Mouse (Mus musculus) thymus, adult 2 months (tissue): ENCODE measurements around the gene Ltbp3. TPM values are rescaled to one million over a fixed set of nuclear protein-coding genes. Genes with fewer than 3 reads are reported as not detected.

Experiments used
- DNase-seq: peaks from one replicate; pipeline ENCODE4 v3.0.0; 2021
- H3K27ac ChIP-seq: fragments of 200-500 bp; 2 replicates; pipeline ENCODE4 v1.5.1; 2012; ENCODE audit warnings: low read length, control low read depth; ENCODE audit not compliant: control insufficient read depth, insufficient read depth
- H3K27me3 ChIP-seq: fragments of 200-500 bp; 2 replicates; pipeline ENCODE4 v1.6.1; 2012; ENCODE audit warnings: mild to moderate bottlenecking, low read length, moderate library complexity, mixed read lengths; ENCODE audit not compliant: control insufficient read depth, insufficient read depth
- H3K36me3 ChIP-seq: fragments of 200-500 bp; 2 replicates; pipeline ENCODE4 v1.6.1; 2012; ENCODE audit warnings: mild to moderate bottlenecking, low read length, moderate library complexity; ENCODE audit not compliant: control insufficient read depth, insufficient read depth
- H3K4me1 ChIP-seq: fragments of 200-500 bp; replicated peaks from 2 replicates; pipeline ENCODE4 v1.6.1; 2012; ENCODE audit warnings: low read length; ENCODE audit not compliant: control insufficient read depth, insufficient read depth
- H3K4me3 ChIP-seq: fragments of 200-500 bp; 2 replicates; pipeline ENCODE4 v1.5.1; 2012; ENCODE audit warnings: mild to moderate bottlenecking, low read length, control low read depth, moderate library complexity; ENCODE audit not compliant: control insufficient read depth, insufficient read depth
- CTCF ChIP-seq: fragments of 200-500 bp; IDR thresholded peaks from 2 replicates; pipeline ENCODE4 v1.5.1; 2012; ENCODE audit warnings: mild to moderate bottlenecking, control low read depth, low read length, moderate library complexity, borderline replicate concordance; ENCODE audit not compliant: control insufficient read depth, poor library complexity, insufficient read depth; ENCODE audit errors: extremely low read depth
- POLR2A ChIP-seq: fragments of 200-500 bp; IDR thresholded peaks from 2 replicates; pipeline ENCODE4 v1.6.1; 2012; ENCODE audit warnings: mild to moderate bottlenecking, low read length, control low read depth, moderate library complexity; ENCODE audit not compliant: control insufficient read depth, poor library complexity, insufficient read depth; ENCODE audit errors: extremely low read depth
- WGBS: fragments of 180-500 bp; shearing (Covaris S2); methylation state at CpG from one replicate; pipeline ENCODE4 v1.1.7; 2018; 5-methylcytosine and 5-hydroxymethylcytosine counted together
- polyA plus RNA-seq: library from polyadenylated mRNA; depleted of rRNA; stranded (reverse); fragments of >200 nt; gene quantifications from 2 replicates; pipeline ENCODE4 v1.2.3, GENCODE M21; 2012

Gene Ltbp3
- polyA plus RNA-seq, 1 experiment: 37.7 TPM

DNA sequence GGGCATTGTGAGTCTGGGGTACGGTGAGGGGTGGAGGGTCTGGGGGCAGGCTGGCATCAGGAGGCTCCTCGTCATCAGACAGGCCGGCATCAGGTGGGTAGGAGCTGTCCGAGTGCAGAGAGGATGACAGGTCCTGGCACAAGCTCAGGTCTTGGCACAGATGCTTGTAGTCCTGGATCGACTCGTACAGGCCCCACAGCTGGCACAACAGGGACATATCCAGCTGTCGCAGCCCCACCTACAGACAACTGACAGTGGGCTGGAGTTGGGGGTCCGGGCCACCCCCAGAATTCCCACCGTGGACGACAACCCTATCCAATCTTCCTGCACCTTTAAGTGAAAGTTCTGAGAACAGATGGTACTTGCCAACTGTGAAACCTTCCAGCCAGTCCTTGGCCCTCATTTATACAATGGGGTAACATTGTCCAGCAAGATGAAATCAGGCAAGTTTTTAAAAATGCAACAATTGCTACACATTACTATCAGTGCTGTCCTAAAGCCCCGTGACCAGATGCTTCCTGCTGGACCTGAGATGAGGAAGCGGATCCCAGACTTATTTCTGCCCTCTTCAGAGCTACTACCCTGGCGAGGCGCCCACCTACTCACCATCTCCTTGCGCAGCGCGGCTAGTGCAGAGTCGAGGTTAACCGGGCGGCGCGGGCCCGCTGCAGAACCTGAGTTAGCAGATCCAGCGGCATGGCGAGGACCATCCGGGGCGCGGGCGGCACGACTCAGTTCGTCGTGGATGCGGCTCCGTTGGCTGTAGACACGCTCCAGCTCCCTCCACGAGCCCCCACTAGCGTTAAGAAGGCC lies 11.9 kb upstream of the Ltbp3 start:
- 13% methylated on average over 37 of the region's 37 CpGs for WGBS
- Histone ChIP-seq H3K4me3 (peak overlapping the region; percentile 91), H3K36me3 (no peaks in the 10 kb centered on the region), H3K4me1 (peaks cover 60% of the 10 kb centered on the region), H3K27ac (no peak overlapping the region), H3K27me3 (no peaks in the 10 kb centered on the region)
- TF ChIP-seq CTCF (no peak), POLR2A (no peak)
- peak; percentile 50 for DNase-seq

DNA sequence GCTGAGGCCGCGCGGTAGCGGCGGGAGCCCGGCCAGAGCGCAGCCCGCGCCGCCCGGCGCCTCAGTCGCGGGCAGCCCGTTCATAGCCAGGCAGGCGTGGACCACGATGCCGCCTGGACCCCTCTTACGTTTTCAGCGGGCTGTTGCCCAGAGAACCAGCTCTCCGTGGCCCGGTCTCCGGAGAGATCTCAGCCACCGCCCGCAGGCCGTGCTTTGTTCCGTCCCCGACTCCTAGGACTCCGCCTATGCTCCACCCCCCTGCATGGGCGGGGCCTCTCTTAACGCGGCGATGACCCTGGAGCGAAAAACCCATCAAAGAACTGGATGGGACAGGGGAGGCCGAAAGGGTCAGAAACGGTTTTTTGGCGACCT lies 11.3 kb upstream of the Ltbp3 start, which contains the start of gene Fam89b:
Fam89b (minus strand) TSS at position 210 of the 372 bp plus-strand sequence.
- H3K27me3 ChIP-seq: no peaks in the 10 kb centered on the region
- H3K4me1 ChIP-seq: peaks cover 54% of the 10 kb centered on the region
- H3K27ac ChIP-seq: no peak within 1 kb of the TSS
- DNase-seq: peak; percentile 90
- under 1% methylated on average over 37 of the region's 37 CpGs for WGBS
- H3K4me3 ChIP-seq: peak within 1 kb of the TSS; percentile 91
- no peaks in the 10 kb centered on the region for H3K36me3 ChIP-seq
- peak; percentile 79 for TF ChIP-seq POLR2A
- no peak for TF ChIP-seq CTCF

DNA sequence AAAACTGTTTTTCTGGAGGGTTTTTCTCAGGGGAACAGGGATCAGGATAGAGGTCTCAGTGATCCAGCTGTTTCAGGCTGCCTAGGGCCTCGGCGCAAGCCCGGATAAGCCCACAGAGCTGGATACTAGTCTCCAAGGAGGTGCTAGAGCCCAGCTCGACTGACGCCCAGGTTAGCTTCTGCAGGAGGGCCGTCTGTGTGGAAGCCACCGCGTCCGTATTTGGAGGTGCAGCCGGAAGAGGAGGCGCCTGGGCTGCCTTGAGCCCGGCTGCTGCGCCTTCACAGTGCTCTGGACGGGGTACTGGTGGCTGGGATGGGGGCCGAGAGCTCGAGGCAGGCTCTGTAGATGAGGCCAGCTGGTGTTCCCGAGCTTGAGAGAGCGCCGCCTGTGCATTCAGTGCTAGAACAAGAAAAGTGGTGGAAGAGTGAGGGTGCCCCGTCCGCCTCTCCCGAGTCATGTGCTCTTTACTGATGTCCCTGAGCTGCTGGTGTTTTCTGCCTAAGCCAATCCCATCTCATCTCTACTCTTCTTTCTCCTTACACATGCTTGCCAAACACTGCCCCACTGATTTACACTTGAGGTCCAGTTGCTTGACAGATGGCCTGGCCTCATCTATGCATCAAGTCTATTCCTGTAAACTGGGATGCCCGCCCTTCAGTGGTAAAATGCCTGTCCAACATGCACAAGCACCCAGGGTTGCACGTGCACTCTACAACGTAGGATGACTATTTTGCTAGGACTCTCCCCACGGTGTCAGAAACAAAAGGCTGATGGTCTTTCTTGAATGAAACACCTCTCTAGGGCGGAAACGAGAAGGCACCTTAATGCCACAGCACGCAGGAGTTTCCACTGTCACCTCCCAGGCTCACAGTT lies 10.2 kb upstream of the Ltbp3 start:
- Histone ChIP-seq H3K4me3 (peak overlapping the region; percentile 89), H3K36me3 (no peaks in the 10 kb centered on the region), H3K27me3 (no peaks in the 10 kb centered on the region), H3K27ac (no peak overlapping the region), H3K4me1 (peaks cover 43% of the 10 kb centered on the region)
- DNase-seq: peak; percentile 55
- no peak for TF ChIP-seq POLR2A
- no peak for TF ChIP-seq CTCF
- 87% methylated on average over 29 of the region's 29 CpGs for WGBS

DNA sequence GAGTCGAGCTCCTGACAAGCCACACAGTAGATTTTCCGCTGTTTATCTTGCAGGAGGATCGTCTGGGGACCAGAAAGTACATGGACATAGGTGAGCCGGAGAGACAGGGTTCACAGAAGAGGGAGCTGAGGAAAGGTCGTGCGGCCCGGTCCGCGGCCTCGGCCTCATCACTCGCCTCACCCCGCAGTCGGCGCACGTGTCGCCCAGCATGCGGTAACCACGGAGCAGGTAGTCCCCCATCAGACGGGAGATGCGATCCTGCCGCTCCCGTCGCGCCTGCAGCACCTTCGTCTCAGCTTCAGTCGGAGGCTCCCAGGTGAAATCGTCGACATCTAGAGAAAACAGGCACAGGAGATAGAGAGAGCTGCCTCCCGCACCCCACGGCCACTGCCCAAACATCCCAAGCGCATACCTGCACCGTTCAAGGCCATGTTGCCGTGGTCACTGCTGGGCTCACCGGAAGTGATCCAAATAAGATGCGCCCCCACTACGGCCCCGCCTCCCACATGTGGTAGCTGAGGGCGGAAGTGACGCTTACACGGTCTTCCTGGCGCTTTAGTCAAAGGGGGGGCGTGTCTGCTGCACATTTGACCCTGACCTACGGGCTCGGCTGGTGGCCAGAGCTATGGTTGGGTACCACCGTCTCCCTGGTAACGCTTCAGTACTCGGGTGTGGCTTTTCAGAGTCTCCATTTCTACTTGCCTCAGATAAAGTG lies 9.3 kb upstream of the Ltbp3 start:
- no peak for TF ChIP-seq POLR2A
- peak; percentile 46; the same call in 1 of the 2 replicates for TF ChIP-seq CTCF
- 1% methylated on average over 47 of the region's 47 CpGs for WGBS
- no peaks in the 10 kb centered on the region for H3K36me3 ChIP-seq
- H3K4me3 ChIP-seq: peak overlapping the region; percentile 89
- peaks cover 37% of the 10 kb centered on the region for H3K4me1 ChIP-seq
- peak; percentile 86 for DNase-seq
- no peak overlapping the region for H3K27ac ChIP-seq
- H3K27me3 ChIP-seq: no peaks in the 10 kb centered on the region

DNA sequence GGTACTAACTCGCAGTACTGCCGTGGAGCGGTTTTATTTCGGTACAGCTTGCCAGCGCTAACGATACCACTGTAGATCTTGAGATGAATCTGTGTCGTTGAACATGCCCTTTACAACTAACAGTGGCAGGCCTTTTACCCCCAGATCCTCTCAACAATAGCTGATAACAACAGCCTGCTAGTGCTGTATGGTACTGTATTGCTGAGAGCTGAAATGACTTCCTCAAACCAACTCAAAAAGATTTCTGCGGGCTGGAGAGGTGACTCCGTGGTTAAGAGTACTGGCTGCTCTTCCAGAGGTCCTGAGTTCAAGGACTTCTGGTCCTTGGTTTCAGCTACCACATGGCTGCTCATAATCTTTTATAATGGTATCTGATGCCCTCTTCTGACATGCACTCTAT lies 6.4 kb upstream of the Ltbp3 start:
- TF ChIP-seq CTCF (no peak), POLR2A (no peak)

DNA sequence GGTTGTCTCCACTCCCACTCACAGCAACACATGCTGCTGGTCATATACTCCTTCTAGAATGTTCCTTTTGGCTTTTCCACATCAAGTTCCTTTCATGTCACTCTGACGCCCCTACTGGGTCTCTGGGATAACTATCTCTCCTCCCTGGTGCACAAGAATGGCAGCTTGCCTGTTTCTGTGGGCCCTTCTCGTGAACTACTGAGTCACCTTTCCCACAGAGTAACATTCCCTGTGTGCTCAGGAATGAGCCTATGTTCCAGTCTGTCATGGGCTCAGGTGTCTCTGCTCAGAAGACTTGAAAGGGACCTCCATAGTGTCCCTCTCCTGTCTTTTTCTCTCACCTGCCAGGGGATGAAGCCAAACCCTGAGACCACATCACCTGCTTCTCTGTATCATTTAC lies 1.3 kb upstream of the Ltbp3 start:
- Histone ChIP-seq H3K4me3 (no peak overlapping the region), H3K27ac (no peak overlapping the region), H3K36me3 (no peaks in the 10 kb centered on the region), H3K27me3 (peaks cover 21% of the 10 kb centered on the region; the same call in 1 of the 2 replicates), H3K4me1 (0 out of 2 replicates have a peak, but pooled peaks cover 3% of the 10 kb centered on the region)
- WGBS: 83% methylated on average over 2 of the region's 2 CpGs
- DNase-seq: no peak
- TF ChIP-seq CTCF (no peak), POLR2A (no peak)

More for the DNA sequence above, 6.4 kb upstream of the Ltbp3 start:
- H3K27me3 ChIP-seq: no peaks in the 10 kb centered on the region; the same call in 1 of the 2 replicates
- H3K4me1 ChIP-seq: peaks cover 15% of the 10 kb centered on the region
- no peak for DNase-seq
- WGBS: 63% methylated on average over 9 of the region's 9 CpGs
- H3K4me3 ChIP-seq: no peak overlapping the region
- no peaks in the 10 kb centered on the region for H3K36me3 ChIP-seq
- H3K27ac ChIP-seq: no peak overlapping the region
